Mouse (Mus musculus): ENCODE measurements around the gene A030014E15Rik. TPM values are rescaled to one million over a fixed set of nuclear protein-coding genes. Genes with fewer than 3 reads are reported as not detected.
"Not testable (repeated sequence)": the region's sequence is repeated elsewhere in the genome, so short reads cannot be mapped to it uniquely, and the experiment has no call there.

The A030014E15Rik gene
- polyA plus RNA-seq, 1 experiment from 2014 or later = not detected

DNA sequence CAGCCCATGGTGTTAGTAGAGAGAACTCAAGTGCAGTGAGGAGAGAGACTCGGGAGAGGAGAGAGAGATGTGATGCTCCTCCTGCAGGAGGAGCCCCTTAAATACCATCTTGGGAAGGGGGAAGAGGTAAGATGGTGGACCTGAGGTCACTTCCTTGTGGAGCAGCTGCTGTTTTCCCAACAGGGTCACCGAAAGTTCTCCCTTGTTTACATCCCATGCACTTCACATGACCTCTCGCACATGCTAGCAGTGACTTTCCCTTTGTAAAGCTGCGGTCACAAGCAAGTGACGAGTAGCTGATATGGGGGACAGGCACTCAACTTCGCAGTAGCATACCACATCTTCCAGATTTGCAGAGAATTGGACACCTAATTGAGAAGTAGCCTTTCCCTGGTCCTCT lies 6.6 kb downstream of the A030014E15Rik start, which contains the start of gene Gm6217:
Gm6217 (minus strand) TSS at position 74 of the 400 bp plus-strand sequence.
- not testable (repeated sequence) for H3K4me1 ChIP-seq (replicated peaks; ENCODE audit: control insufficient read depth, insufficient read depth, low read length); H3K4me3 ChIP-seq (replicated peaks; ENCODE audit: low read length); ATAC-seq (ENCODE audit: low FRiP score); H3K27ac ChIP-seq; H3K9ac ChIP-seq; DNase-seq (ENCODE audit: low spot score); H3K4me2 ChIP-seq (replicated peaks); H3K27me3 ChIP-seq (ENCODE audit: control insufficient read depth, insufficient read depth, low read length); H3K9me3 ChIP-seq (ENCODE audit: control insufficient read depth, low read length); H3K36me3 ChIP-seq (replicated peaks; ENCODE audit: control insufficient read depth, insufficient read depth)
- no CpG with 5 or more reads among the region's 6 CpGs for WGBS

DNA sequence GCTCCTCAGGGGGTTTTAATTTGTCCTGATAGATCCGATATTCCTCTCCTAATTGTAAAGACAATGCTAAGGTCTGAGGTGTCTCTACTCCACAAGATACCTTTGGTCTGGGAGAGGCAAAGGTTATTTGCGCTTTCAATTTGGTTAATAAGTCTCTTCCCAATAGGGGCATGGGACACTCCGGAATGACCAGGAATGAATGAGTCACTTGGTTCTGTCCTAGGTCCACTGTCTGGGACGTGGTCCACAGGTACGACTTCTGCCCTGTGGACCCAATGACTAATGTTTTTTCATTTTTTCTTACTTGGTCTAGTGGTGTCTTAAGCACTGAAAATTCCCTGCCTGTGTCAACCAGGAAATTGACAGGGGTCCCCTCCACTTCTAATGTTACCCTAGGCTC lies 13.9 kb downstream of the A030014E15Rik start:
- no peaks in the 10 kb centered on the region for H3K9me3 ChIP-seq (ENCODE audit: control insufficient read depth, low read length)
- H3K36me3 ChIP-seq (replicated peaks; ENCODE audit: control insufficient read depth, insufficient read depth) = no peaks in the 10 kb centered on the region
- ATAC-seq (ENCODE audit: low FRiP score) (no peak), DNase-seq (ENCODE audit: low spot score) (no peak)
- no peak overlapping the region for H3K9ac ChIP-seq
- H3K4me3 ChIP-seq (replicated peaks; ENCODE audit: low read length) = no peak overlapping the region
- H3K27me3 ChIP-seq (ENCODE audit: control insufficient read depth, insufficient read depth, low read length) = no peaks in the 10 kb centered on the region
- H3K27ac ChIP-seq = no peak overlapping the region
- no peak overlapping the region for H3K4me2 ChIP-seq (replicated peaks)
- WGBS = 97% methylated on average over 5 of the region's 5 CpGs
- no peaks in the 10 kb centered on the region for H3K4me1 ChIP-seq (replicated peaks; ENCODE audit: control insufficient read depth, insufficient read depth, low read length)

DNA sequence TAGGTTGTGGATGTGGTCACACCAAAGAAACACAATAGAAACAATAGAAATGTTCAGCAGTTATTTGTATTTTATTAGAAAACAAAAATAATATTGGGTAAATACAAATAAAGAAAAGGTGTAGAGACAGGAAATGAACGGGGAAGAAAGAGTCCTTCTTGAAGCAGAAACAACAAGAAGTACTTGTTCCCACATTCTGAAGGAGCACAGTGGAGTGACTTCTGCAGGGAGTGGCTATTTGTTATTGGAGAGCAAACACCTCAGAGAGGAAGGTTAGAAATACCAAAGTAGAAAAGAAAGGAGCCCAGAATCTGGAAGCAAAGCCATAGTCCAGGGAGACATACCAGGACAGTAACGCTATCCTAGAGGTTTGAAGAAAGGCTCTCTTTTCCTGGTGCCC lies 17.8 kb downstream of the A030014E15Rik start:
- H3K4me1 ChIP-seq (replicated peaks; ENCODE audit: control insufficient read depth, insufficient read depth, low read length); H3K27me3 ChIP-seq (ENCODE audit: control insufficient read depth, insufficient read depth, low read length); H3K4me3 ChIP-seq (replicated peaks; ENCODE audit: low read length); H3K9ac ChIP-seq; H3K27ac ChIP-seq; H3K9me3 ChIP-seq (ENCODE audit: control insufficient read depth, low read length); DNase-seq (ENCODE audit: low spot score); ATAC-seq (ENCODE audit: low FRiP score); H3K4me2 ChIP-seq (replicated peaks); H3K36me3 ChIP-seq (replicated peaks; ENCODE audit: control insufficient read depth, insufficient read depth): not testable (repeated sequence)
- 83% methylated on average over 1 of the region's 2 CpGs for WGBS

GRCm38 (mm10) chr1:82943295-82943694 lies 18.6 kb downstream of the A030014E15Rik start, which contains the start of gene A030003K21Rik:
TSS of gene A030003K21Rik (minus strand) at chr1:82943388.
- not testable (repeated sequence) for H3K27me3 ChIP-seq (ENCODE audit: control insufficient read depth, insufficient read depth, low read length); DNase-seq (ENCODE audit: low spot score); ATAC-seq (ENCODE audit: low FRiP score); H3K4me2 ChIP-seq (replicated peaks); H3K9me3 ChIP-seq (ENCODE audit: control insufficient read depth, low read length); H3K4me1 ChIP-seq (replicated peaks; ENCODE audit: control insufficient read depth, insufficient read depth, low read length); H3K36me3 ChIP-seq (replicated peaks; ENCODE audit: control insufficient read depth, insufficient read depth); H3K9ac ChIP-seq; H3K27ac ChIP-seq; H3K4me3 ChIP-seq (replicated peaks; ENCODE audit: low read length)
- WGBS = no CpG with 5 or more reads among the region's 6 CpGs

DNA sequence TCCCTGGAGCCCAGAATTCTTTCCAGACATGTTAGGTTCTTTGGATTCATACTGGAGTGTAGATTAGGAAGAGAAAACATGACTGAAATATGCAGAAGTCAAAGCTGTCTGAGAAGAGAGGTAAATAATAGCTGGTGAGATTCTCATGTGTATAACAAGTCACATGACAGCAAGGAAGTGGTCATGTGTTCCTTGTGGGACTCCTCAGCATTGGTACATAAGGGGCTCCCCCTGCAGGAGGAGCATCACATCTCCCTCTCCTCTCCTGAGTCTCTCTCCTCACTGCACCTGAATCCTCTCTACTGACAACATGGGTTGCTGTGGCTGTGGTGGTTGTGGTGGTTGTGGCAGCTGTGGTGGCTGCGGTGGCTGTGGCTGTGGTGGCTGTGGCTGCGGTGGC lies 21.3 kb downstream of the A030014E15Rik start:
- H3K4me2 ChIP-seq (replicated peaks); H3K4me1 ChIP-seq (replicated peaks; ENCODE audit: control insufficient read depth, insufficient read depth, low read length); H3K9me3 ChIP-seq (ENCODE audit: control insufficient read depth, low read length); H3K27ac ChIP-seq; H3K9ac ChIP-seq; H3K4me3 ChIP-seq (replicated peaks; ENCODE audit: low read length); DNase-seq (ENCODE audit: low spot score); H3K27me3 ChIP-seq (ENCODE audit: control insufficient read depth, insufficient read depth, low read length); ATAC-seq (ENCODE audit: low FRiP score); H3K36me3 ChIP-seq (replicated peaks; ENCODE audit: control insufficient read depth, insufficient read depth): not testable (repeated sequence)
- 80% methylated on average over 1 of the region's 2 CpGs for WGBS

DNA sequence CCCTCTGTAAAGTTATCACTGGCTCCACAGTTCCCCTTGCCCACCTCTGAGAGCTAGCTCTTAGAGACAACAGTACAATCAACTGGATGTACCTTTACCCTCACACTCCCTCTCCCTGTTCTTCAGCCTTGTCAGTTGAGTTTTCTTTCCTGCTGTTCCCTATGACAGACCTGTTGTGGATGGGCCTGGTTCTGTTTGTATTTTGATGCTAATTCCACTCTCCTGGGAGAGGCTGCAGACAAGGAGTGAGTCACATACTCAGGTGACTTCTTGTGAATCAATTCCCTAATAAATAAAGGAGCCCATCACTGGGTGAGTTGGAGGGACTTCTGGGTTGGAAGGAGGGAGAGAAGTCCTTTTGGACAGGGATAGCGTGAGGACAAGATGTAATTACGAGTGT lies 23.9 kb downstream of the A030014E15Rik start:
- H3K4me2 ChIP-seq (replicated peaks) = no peak overlapping the region
- no peak overlapping the region for H3K4me3 ChIP-seq (replicated peaks; ENCODE audit: low read length)
- no peaks in the 10 kb centered on the region for H3K9me3 ChIP-seq (ENCODE audit: control insufficient read depth, low read length)
- H3K9ac ChIP-seq = no peak overlapping the region
- WGBS = 84% methylated on average over 2 of the region's 2 CpGs
- H3K27me3 ChIP-seq (ENCODE audit: control insufficient read depth, insufficient read depth, low read length) = no peaks in the 10 kb centered on the region
- no peaks in the 10 kb centered on the region for H3K36me3 ChIP-seq (replicated peaks; ENCODE audit: control insufficient read depth, insufficient read depth)
- ATAC-seq (ENCODE audit: low FRiP score) (no peak), DNase-seq (ENCODE audit: low spot score) (no peak)
- no peak overlapping the region for H3K27ac ChIP-seq
- H3K4me1 ChIP-seq (replicated peaks; ENCODE audit: control insufficient read depth, insufficient read depth, low read length) = no peaks in the 10 kb centered on the region

DNA sequence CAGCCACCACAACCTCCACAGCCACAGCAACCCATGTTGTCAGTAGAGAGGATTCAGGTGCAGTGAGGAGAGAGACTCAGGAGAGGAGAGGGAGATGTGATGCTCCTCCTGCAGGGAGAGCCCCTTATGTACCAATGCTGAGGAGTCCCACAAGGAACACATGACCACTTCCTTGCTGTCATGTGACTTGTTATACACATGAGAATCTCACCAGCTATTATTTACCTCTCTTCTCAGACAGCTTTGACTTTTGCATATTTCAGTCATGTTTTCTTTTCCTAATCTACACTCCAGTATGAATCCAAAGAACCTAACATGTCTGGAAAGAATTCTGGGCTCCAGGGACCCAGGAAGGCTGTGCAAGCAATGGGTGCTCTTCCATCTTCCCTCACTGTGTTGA lies 31.2 kb downstream of the A030014E15Rik start, which contains the start of gene Gm7544:
Gm7544 (minus strand) TSS at position 101 of the 400 bp plus-strand sequence.
- not testable (repeated sequence) for H3K27me3 ChIP-seq (ENCODE audit: control insufficient read depth, insufficient read depth, low read length); H3K4me2 ChIP-seq (replicated peaks); H3K9me3 ChIP-seq (ENCODE audit: control insufficient read depth, low read length); H3K27ac ChIP-seq; H3K4me3 ChIP-seq (replicated peaks; ENCODE audit: low read length); ATAC-seq (ENCODE audit: low FRiP score); DNase-seq (ENCODE audit: low spot score); H3K4me1 ChIP-seq (replicated peaks; ENCODE audit: control insufficient read depth, insufficient read depth, low read length); H3K36me3 ChIP-seq (replicated peaks; ENCODE audit: control insufficient read depth, insufficient read depth); H3K9ac ChIP-seq

GRCm38 (mm10) chr1:82959870-82960385 lies 35.2 kb downstream of the A030014E15Rik start, which contains the start of gene Gm47955:
TSS of gene Gm47955 (plus strand) at chr1:82960286.
- DNase-seq (ENCODE audit: low spot score) (no peak), ATAC-seq (ENCODE audit: low FRiP score) (no peak)
- no peak within 1 kb of the TSS for H3K4me2 ChIP-seq (replicated peaks)
- no peak within 1 kb of the TSS for H3K27ac ChIP-seq
- 94% methylated on average over 11 of the region's 11 CpGs for WGBS
- no peaks in the 10 kb centered on the region for H3K36me3 ChIP-seq (replicated peaks; ENCODE audit: control insufficient read depth, insufficient read depth)
- H3K9ac ChIP-seq = no peak within 1 kb of the TSS
- no peaks in the 10 kb centered on the region for H3K4me1 ChIP-seq (replicated peaks; ENCODE audit: control insufficient read depth, insufficient read depth, low read length)
- H3K9me3 ChIP-seq (ENCODE audit: control insufficient read depth, low read length) = no peaks in the 10 kb centered on the region
- H3K27me3 ChIP-seq (ENCODE audit: control insufficient read depth, insufficient read depth, low read length) = no peaks in the 10 kb centered on the region
- H3K4me3 ChIP-seq (replicated peaks; ENCODE audit: low read length) = no peak within 1 kb of the TSS

DNA sequence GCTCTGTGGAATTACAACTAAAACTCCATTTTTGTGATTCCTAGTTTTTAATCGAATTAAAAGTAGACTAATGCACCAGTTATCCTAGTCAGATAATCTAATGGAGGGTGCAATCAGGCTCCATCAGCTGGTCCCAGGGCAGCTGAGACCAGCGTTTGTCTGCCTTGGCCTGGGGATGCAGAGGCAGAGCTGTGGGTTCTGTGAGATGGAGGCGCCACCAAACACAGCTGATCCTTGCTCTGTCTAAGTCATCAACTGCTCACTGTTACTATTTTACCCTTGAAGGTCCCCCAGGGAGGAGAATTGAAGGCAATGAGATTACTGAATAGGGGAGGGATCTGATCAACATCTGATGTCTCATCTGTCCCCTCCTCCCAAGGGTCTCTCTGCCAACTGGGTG lies 41.7 kb downstream of the A030014E15Rik start:
- Histone ChIP-seq H3K9me3 (ENCODE audit: control insufficient read depth, low read length) (no peaks in the 10 kb centered on the region), H3K4me3 (replicated peaks; ENCODE audit: low read length) (no peak overlapping the region), H3K36me3 (replicated peaks; ENCODE audit: control insufficient read depth, insufficient read depth) (no peaks in the 10 kb centered on the region), H3K4me1 (replicated peaks; ENCODE audit: control insufficient read depth, insufficient read depth, low read length) (no peaks in the 10 kb centered on the region), H3K4me2 (replicated peaks) (no peak overlapping the region), H3K9ac (no peak overlapping the region), H3K27me3 (ENCODE audit: control insufficient read depth, insufficient read depth, low read length) (no peaks in the 10 kb centered on the region), H3K27ac (no peak overlapping the region)
- ATAC-seq (ENCODE audit: low FRiP score) = no peak
- no peak for DNase-seq (ENCODE audit: low spot score)
- 54% methylated on average over 3 of the region's 3 CpGs for WGBS

- whole genome bisulfite sequencing = 64% methylated on average over 4 of the region's 4 CpGs
- Histone ChIP-seq H3K4me1 (replicated peaks; ENCODE audit: control insufficient read depth, insufficient read depth, low read length) (no peaks in the 10 kb centered on the region), H3K4me3 (replicated peaks; ENCODE audit: low read length) (no peak overlapping the region), H3K4me2 (replicated peaks) (no peak overlapping the region), H3K27ac (no peak overlapping the region), H3K9ac (no peak overlapping the region), H3K36me3 (replicated peaks; ENCODE audit: control insufficient read depth, insufficient read depth) (no peaks in the 10 kb centered on the region), H3K9me3 (ENCODE audit: control insufficient read depth, low read length) (no peaks in the 10 kb centered on the region), H3K27me3 (ENCODE audit: control insufficient read depth, insufficient read depth, low read length) (no peaks in the 10 kb centered on the region)
- no peak for DNase-seq (ENCODE audit: low spot score)
- no peak for ATAC-seq (ENCODE audit: low FRiP score)
Measured at GRCm38 (mm10) chr1:82972046-82972445, 47.3 kb downstream of the A030014E15Rik start.

All from hindbrain, embryonic 14.5 days (tissue).